20 mouse cellular contexts compared by ENCODE assay signal in genomic region chr19:46979781-46980105, GRCm38 (mm10). TPM values are rescaled to one million over a fixed set of nuclear protein-coding genes. Genes with fewer than 3 reads are reported as not detected.
DNase-seq lines count a peak whose midpoint lies in the region; ATAC-seq and TF ChIP-seq lines count a peak whose summit lies in the region.
"Had no signal": no experiment of that assay in that cellular context is flagged by ENCODE, and none has a peak within 500 bp of the region (broad histone marks: within the 10 kb centered on the region; RNA-seq: fewer than 3 reads in every experiment).

No protein-coding gene starts in this region.

- WGBS in liver, adult 2 months, result 21% methylated on average over 3 of the region's 3 CpGs
- 77% methylated on average over 3 of the region's 3 CpGs for WGBS in liver, embryonic 11.5 days
- WGBS in forebrain, embryonic 13.5 days, result 74% methylated on average over 3 of the region's 3 CpGs
- 81% methylated on average over 3 of the region's 3 CpGs for WGBS in hindbrain, embryonic 11.5 days

- ATAC-seq in liver, embryonic 11.5 days (replicated peaks; ENCODE audit: low FRiP score), result no peak
- 0 out of 2 replicates have a peak, but pooled peaks have one; percentile 22 for ATAC-seq in granulocyte monocyte progenitor cell, adult 5-6 weeks (replicated peaks; ENCODE audit: poor library complexity, severe bottlenecking)
- no peak for ATAC-seq in forebrain, embryonic 13.5 days
- ATAC-seq in hindbrain, embryonic 11.5 days (ENCODE audit: low FRiP score), result no peak
- ATAC-seq: activated CD4-positive, CD25-positive, alpha-beta regulatory T cell, adult 4 months; forebrain, postnatal 0 days; hindbrain, postnatal 0 days had no signal

- H3K36me3 ChIP-seq in liver, adult 2 months (ENCODE audit: control insufficient read depth, insufficient read depth, low read length), result no peaks in the 10 kb centered on the region
- H3K36me3 ChIP-seq in liver, embryonic 11.5 days (ENCODE audit: control insufficient read depth, insufficient read depth, low read length), result no peaks in the 10 kb centered on the region
- no peaks in the 10 kb centered on the region for H3K36me3 ChIP-seq in megakaryocyte, embryonic 14.5 days (replicated peaks; ENCODE audit: low read length)
- no peaks in the 10 kb centered on the region for H3K36me3 ChIP-seq in forebrain, embryonic 13.5 days (ENCODE audit: poor library complexity, severe bottlenecking)
- no peaks in the 10 kb centered on the region for H3K36me3 ChIP-seq in hindbrain, embryonic 11.5 days (ENCODE audit: control insufficient read depth, insufficient read depth, low read length)
- H3K36me3 ChIP-seq: G1E had no signal

- H3K4me1 ChIP-seq in liver, adult 2 months (ENCODE audit: control insufficient read depth, insufficient read depth, low read length), result peaks cover 40% of the 10 kb centered on the region
- H3K4me1 ChIP-seq in liver, embryonic 11.5 days (replicated peaks; ENCODE audit: control insufficient read depth, insufficient read depth, low read length), result peaks cover 33% of the 10 kb centered on the region
- H3K4me1 ChIP-seq in megakaryocyte, embryonic 14.5 days, result peaks cover 93% of the 10 kb centered on the region
- H3K4me1 ChIP-seq in forebrain, embryonic 13.5 days, result no peaks in the 10 kb centered on the region
- H3K4me1 ChIP-seq in hindbrain, embryonic 11.5 days (replicated peaks; ENCODE audit: control insufficient read depth, insufficient read depth, low read length), result no peaks in the 10 kb centered on the region

- 0 out of 2 replicates have a peak overlapping the region, but pooled peaks have one; percentile 28 for H3K9ac ChIP-seq in liver, adult 2 months (ENCODE audit: low read depth, low read length)
- H3K9ac ChIP-seq in liver, embryonic 11.5 days (ENCODE audit: low read depth, low read length), result no peak overlapping the region
- no peak overlapping the region for H3K9ac ChIP-seq in forebrain, embryonic 13.5 days
- H3K9ac ChIP-seq in hindbrain, embryonic 11.5 days (ENCODE audit: low read depth, low read length), result no peak overlapping the region
- H3K9ac ChIP-seq: forebrain, postnatal 0 days; liver, embryonic 14.5 days had no signal

- peak overlapping the region; percentile 91 for H3K27ac ChIP-seq in liver, adult 2 months (replicated peaks; ENCODE audit: insufficient read depth, low read depth, low read length)
- H3K27ac ChIP-seq in liver, embryonic 11.5 days (ENCODE audit: low read depth, low read length), result no peak overlapping the region
- H3K27ac ChIP-seq in forebrain, embryonic 13.5 days, result no peak overlapping the region
- no peak overlapping the region for H3K27ac ChIP-seq in hindbrain, embryonic 11.5 days (ENCODE audit: low read depth, low read length)
- H3K27ac ChIP-seq: hindbrain, postnatal 0 days; liver, embryonic 14.5 days had no signal

- peak; percentile 36 for DNase-seq in adrenal gland, postnatal 14 days
- no peak for DNase-seq in adrenal gland, adult (ENCODE audit: inconsistent age in 2 of 2, low spot score in 1 of 2)
- peak; percentile 93 for DNase-seq in liver, adult 2 months (ENCODE audit: extremely low read depth, low read depth, low spot score)
- DNase-seq in liver, embryonic 11.5 days (ENCODE audit: low spot score), result no peak
- DNase-seq in hindbrain, embryonic 11.5 days (ENCODE audit: low spot score), result no peak
- DNase-seq: cerebellum, postnatal 25 days; embryo, embryonic 11 days; forebrain, postnatal 0 days; lung, postnatal 10 days; right cerebral cortex, postnatal 25 days had no signal

- TF ChIP-seq CTCF in liver, adult 2 months (IDR thresholded peaks at IDR 0.05; ENCODE audit: low read depth, low read length), result no peak

- H3K4me3 ChIP-seq in liver, adult 2 months (ENCODE audit: insufficient read depth, low read depth, low read length), result no peak overlapping the region
- H3K4me3 ChIP-seq in liver, embryonic 11.5 days (ENCODE audit: low read depth, low read length), result no peak overlapping the region
- H3K4me3 ChIP-seq in megakaryocyte, embryonic 14.5 days (replicated peaks), result peak overlapping the region; percentile 79
- no peak overlapping the region for H3K4me3 ChIP-seq in forebrain, embryonic 13.5 days
- no peak overlapping the region for H3K4me3 ChIP-seq in hindbrain, embryonic 11.5 days (ENCODE audit: low read depth, low read length)

- no peaks in the 10 kb centered on the region for H3K9me3 ChIP-seq in liver, embryonic 11.5 days (ENCODE audit: control insufficient read depth, low read length)
- H3K9me3 ChIP-seq in megakaryocyte, embryonic 14.5 days, result no peaks in the 10 kb centered on the region
- H3K9me3 ChIP-seq in forebrain, embryonic 13.5 days (replicated peaks), result no peaks in the 10 kb centered on the region
- no peaks in the 10 kb centered on the region for H3K9me3 ChIP-seq in hindbrain, embryonic 11.5 days (ENCODE audit: control insufficient read depth, low read length)
- H3K9me3 ChIP-seq: G1E had no signal

- no peaks in the 10 kb centered on the region for H3K27me3 ChIP-seq in liver, adult 2 months (ENCODE audit: control insufficient read depth, insufficient read depth, low read length)
- no peaks in the 10 kb centered on the region for H3K27me3 ChIP-seq in liver, embryonic 11.5 days (replicated peaks; ENCODE audit: control insufficient read depth, insufficient read depth, low read length)
- H3K27me3 ChIP-seq in megakaryocyte, embryonic 14.5 days (replicated peaks), result no peaks in the 10 kb centered on the region
- no peaks in the 10 kb centered on the region for H3K27me3 ChIP-seq in forebrain, embryonic 13.5 days
- no peaks in the 10 kb centered on the region for H3K27me3 ChIP-seq in hindbrain, embryonic 11.5 days (ENCODE audit: control insufficient read depth, insufficient read depth, low read length)

- TF ChIP-seq POLR2A in liver, adult 2 months (IDR thresholded peaks at IDR 0.05; ENCODE audit: extremely low read depth, insufficient read depth, low read length), result no peak

- H3K4me2 ChIP-seq in liver, embryonic 11.5 days, result no peak overlapping the region
- H3K4me2 ChIP-seq in forebrain, embryonic 13.5 days, result no peak overlapping the region
- no peak overlapping the region for H3K4me2 ChIP-seq in hindbrain, embryonic 11.5 days (replicated peaks; ENCODE audit: low read depth, low read length)

- H3K79me2 ChIP-seq in liver, adult 2 months (ENCODE audit: control insufficient read depth, insufficient read depth, low read length), result no peaks in the 10 kb centered on the region

RNA-seq across cellular contexts. Expression of gene Ina, which starts 34.8 kb away (rescaled TPM):
- total RNA-seq in adrenal gland, postnatal 14 days (2021), result 7.5 and 9.6 TPM in 2 replicates
- under 0.01 TPM in 1 of 2 replicates, not detected in the other for total RNA-seq in liver, adult 2 months (2014; rRNA removed)
- polyA plus RNA-seq in liver, adult 2 months (2012; rRNA removed), result not detected in 2 replicates
- 0.26 and 0.53 TPM in 2 replicates for polyA plus RNA-seq in liver, embryonic 11.5 days (2014; fragmentation: Nextera tagmentation; extraction: Ambion mirVana)
- not detected in 2 replicates for total RNA-seq in granulocyte monocyte progenitor cell, adult 5-6 weeks (2014; fragmentation: Nextera tagmentation)
- total RNA-seq in granulocyte monocyte progenitor cell, adult 5-6 weeks (2017), result not detected in 2 replicates
- 0.13 TPM in 1 of 2 replicates, not detected in the other for polyA plus RNA-seq in megakaryocyte, embryonic 14.5 days (2012; ENCODE audit: insufficient read depth, low replicate concordance)
- 206 and 221 TPM in 2 replicates for polyA plus RNA-seq in forebrain, embryonic 13.5 days (2015; fragmentation: Nextera tagmentation; extraction: Ambion mirVana)
- polyA plus RNA-seq in hindbrain, embryonic 11.5 days (2014; fragmentation: Nextera tagmentation; extraction: Ambion mirVana), result 266 and 290 TPM in 2 replicates
- total RNA-seq: gastrocnemius, adult 18-20 months; heart, adult 18-20 months; hematopoietic stem cell, adult 5-6 weeks had no signal
- polyA plus RNA-seq: activated CD4-positive, CD25-positive, alpha-beta regulatory T cell, adult 4 months; G1E had no signal

RNA-seq across cellular contexts. Expression of gene Nt5c2, which starts 35.2 kb away (rescaled TPM):
- total RNA-seq in adrenal gland, postnatal 14 days (2021), result 79.8 and 82.3 TPM in 2 replicates
- 12.6 and 14.8 TPM in 2 replicates for total RNA-seq in liver, adult 2 months (2014; rRNA removed)
- 7.4 and 7.5 TPM in 2 replicates for polyA plus RNA-seq in liver, adult 2 months (2012; rRNA removed)
- polyA plus RNA-seq in liver, embryonic 11.5 days (2014; fragmentation: Nextera tagmentation; extraction: Ambion mirVana), result 107 and 110 TPM in 2 replicates
- 62.3 and 65.3 TPM in 2 replicates for total RNA-seq in granulocyte monocyte progenitor cell, adult 5-6 weeks (2014; fragmentation: Nextera tagmentation)
- 67.6 and 84.5 TPM in 2 replicates for total RNA-seq in granulocyte monocyte progenitor cell, adult 5-6 weeks (2017)
- polyA plus RNA-seq in megakaryocyte, embryonic 14.5 days (2012; ENCODE audit: insufficient read depth, low replicate concordance), result 2.1 and 11.7 TPM in 2 replicates
- polyA plus RNA-seq in forebrain, embryonic 13.5 days (2015; fragmentation: Nextera tagmentation; extraction: Ambion mirVana), result 68.8 and 83.9 TPM in 2 replicates
- polyA plus RNA-seq in hindbrain, embryonic 11.5 days (2014; fragmentation: Nextera tagmentation; extraction: Ambion mirVana), result 81.5 and 90.6 TPM in 2 replicates

Comparison
In these comparisons a context has a peak if more than half of its experiments do, and no peak if none do; other contexts are left out.
1. DNase-seq: peak in adrenal gland, postnatal 14 days (single experiment) and liver, adult 2 months (single experiment); none in adrenal gland, adult (0 of 2), liver, embryonic 11.5 days (single experiment) and hindbrain, embryonic 11.5 days (single experiment).
2. RNA of gene Ina, which starts 34.8 kb away (polyA plus RNA-seq): 266 to 290 TPM in hindbrain, embryonic 11.5 days and 206 to 221 TPM in forebrain, embryonic 13.5 days; 0.26 to 0.53 TPM in liver, embryonic 11.5 days, 0.13 TPM in megakaryocyte, embryonic 14.5 days and not detected in liver, adult 2 months; every median in the first group is over 100 times any median in the second.